Mouse (Mus musculus): ENCODE data around the gene Pitx2. TPM values are rescaled to one million over a fixed set of nuclear protein-coding genes. Genes with fewer than 3 reads are reported as not detected.

Gene Pitx2
- polyA plus RNA-seq (2014; fragmentation: Illumina TruSeq; extraction: RNeasy Lipid Tissue Mini Kit (QIAGEN cat#74804); ENCODE audit: low read depth, low replicate concordance): not detected

DNA sequence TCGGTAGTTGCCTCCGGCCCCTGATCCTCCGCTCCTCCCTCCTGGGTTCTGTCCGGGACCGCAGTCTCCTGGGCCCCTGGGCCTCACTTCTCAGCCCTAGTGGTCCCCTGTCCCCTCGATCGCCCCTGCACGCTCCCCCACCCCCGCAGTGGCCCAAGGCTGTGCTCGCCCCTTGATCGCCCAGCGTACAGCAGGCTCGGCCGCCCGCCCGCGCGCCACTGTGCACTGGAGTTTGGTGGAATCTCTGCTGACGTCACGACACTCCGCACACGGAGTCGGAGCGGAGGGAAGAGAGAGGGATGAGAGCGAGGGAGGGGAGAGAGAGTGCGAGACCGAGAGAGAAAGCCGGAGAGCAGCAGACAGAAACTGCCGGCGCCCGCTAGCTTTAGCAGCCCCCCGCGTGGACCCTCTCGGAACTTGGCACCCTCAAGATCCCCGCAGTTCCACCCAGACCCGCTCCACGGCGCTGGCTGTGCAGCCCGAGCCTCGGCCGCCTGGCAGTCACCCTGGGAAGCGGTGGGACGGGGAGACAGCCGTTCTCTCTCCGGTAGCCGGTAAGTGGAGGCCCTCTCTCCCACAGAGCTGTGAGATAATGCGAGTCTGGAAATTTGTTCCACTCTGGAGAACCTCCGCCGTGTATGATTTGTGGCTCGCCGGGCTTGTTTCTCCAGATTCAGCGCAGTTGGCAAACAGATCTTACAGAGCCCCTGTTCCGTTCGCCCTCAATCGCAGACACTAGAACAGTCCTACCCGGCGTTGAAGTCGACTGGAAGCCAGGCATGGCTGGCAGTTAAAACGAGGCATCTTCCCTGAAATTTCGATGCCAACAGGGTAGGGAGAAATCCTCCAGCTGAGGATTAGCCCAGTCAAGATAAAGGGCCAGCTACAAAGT, at the start of gene Pitx2:
Gene Pitx2, plus strand, starts transcription at position 270 of the 892 bp plus-strand sequence.

Other genes with a start within 250 kb of the Pitx2 start
- gene Enpep, start 132.8 kb downstream of the Pitx2 start, polyA plus RNA-seq (2014; fragmentation: Illumina TruSeq; extraction: RNeasy Lipid Tissue Mini Kit (QIAGEN cat#74804); ENCODE audit: low read depth, low replicate concordance): 25.4 TPM

All from adrenal gland, adult 10 weeks (tissue).